Mouse (Mus musculus): Measurements from ENCODE around the gene Gm13272. TPM values are rescaled to one million over a fixed set of nuclear protein-coding genes. Genes with fewer than 3 reads are reported as not detected.
A peak's percentile ranks its signal among the peaks of the same experiment; 100 is the strongest.
"Not testable (repeated sequence)": the region's sequence is repeated elsewhere in the genome, so short reads cannot be mapped to it uniquely, and the experiment has no call there.

Gene Gm13272
- polyA plus RNA-seq (2016; fragmentation: Nextera tagmentation; extraction: Ambion mirVana) = not detected in 2 replicates

GRCm38 (mm10) chr4:88779550-88779949 is at the start of gene Gm13272:
TSS of gene Gm13272 (plus strand) at chr4:88779850.
- H3K4me3 ChIP-seq; H3K27ac ChIP-seq (replicated peaks); H3K27me3 ChIP-seq (ENCODE audit: low read depth, poor library complexity, severe bottlenecking); H3K4me1 ChIP-seq; H3K9me3 ChIP-seq (replicated peaks); H3K36me3 ChIP-seq; DNase-seq (ENCODE audit: low spot score): not testable (repeated sequence)
- no CpG with 5 or more reads among the region's 29 CpGs for WGBS

DNA sequence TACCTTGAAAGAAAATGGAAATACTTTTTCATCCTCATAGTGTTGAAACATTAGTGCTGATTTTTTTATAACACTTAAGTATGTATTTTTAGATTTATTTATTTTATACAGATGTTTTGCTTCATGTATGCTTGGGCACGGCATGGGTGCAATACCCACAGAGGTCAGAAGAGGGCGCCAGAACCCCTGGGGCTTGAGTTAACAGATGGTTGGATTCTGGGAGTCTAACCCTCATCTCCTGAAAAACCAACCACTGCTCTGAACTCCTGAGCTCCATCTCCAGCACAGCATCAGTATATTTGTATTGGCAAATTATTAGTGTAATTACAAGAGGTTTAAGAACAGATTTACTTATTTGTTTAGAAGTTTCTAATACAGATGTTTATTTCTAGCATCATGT is 41.2 kb upstream of the Gm13272 start:
- no peaks in the 10 kb centered on the region for H3K36me3 ChIP-seq
- no peak overlapping the region for H3K4me3 ChIP-seq
- no peak overlapping the region for H3K27ac ChIP-seq (replicated peaks)
- 5% methylated on average over 2 of the region's 2 CpGs for WGBS
- no peaks in the 10 kb centered on the region for H3K27me3 ChIP-seq (ENCODE audit: low read depth, poor library complexity, severe bottlenecking)
- H3K4me1 ChIP-seq = no peaks in the 10 kb centered on the region
- DNase-seq (ENCODE audit: low spot score) = peak; percentile 74
- no peaks in the 10 kb centered on the region for H3K9me3 ChIP-seq (replicated peaks)

- Histone ChIP-seq H3K4me3 (no peak overlapping the region), H3K4me1 (no peaks in the 10 kb centered on the region), H3K27ac (replicated peaks) (no peak overlapping the region), H3K9me3 (replicated peaks) (no peaks in the 10 kb centered on the region), H3K27me3 (ENCODE audit: low read depth, poor library complexity, severe bottlenecking) (no peaks in the 10 kb centered on the region), H3K36me3 (no peaks in the 10 kb centered on the region)
- 89% methylated on average over 6 of the region's 6 CpGs for WGBS
- DNase-seq (ENCODE audit: low spot score) = no peak
Observed at GRCm38 (mm10) chr4:88739036-88739435, 40.6 kb upstream of the Gm13272 start.

DNA sequence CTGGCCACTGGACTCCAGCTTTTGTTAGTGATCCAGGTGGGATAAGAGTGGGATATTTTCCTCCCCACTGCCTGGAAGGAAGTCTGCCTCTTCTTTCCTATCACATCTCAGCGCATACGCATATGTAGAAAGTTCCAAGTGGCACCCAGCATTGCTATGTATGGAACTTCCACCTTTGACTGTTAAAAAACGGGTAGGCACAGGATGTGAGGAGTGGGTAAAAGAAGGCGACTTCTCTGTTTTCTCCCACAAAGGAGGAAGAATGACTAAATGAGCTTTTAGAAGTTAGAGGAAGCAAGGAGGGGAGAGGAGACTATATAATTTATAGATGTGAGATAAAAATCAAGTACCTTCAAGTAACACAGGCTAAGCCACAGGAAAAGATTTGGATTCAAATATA is 38.2 kb upstream of the Gm13272 start:
- DNase-seq (ENCODE audit: low spot score) = no peak
- Histone ChIP-seq H3K4me3 (no peak overlapping the region), H3K9me3 (replicated peaks) (no peaks in the 10 kb centered on the region), H3K4me1 (peaks cover 8% of the 10 kb centered on the region), H3K36me3 (no peaks in the 10 kb centered on the region), H3K27me3 (ENCODE audit: low read depth, poor library complexity, severe bottlenecking) (no peaks in the 10 kb centered on the region), H3K27ac (replicated peaks) (no peak overlapping the region)
- 90% methylated on average over 4 of the region's 4 CpGs for WGBS

DNA sequence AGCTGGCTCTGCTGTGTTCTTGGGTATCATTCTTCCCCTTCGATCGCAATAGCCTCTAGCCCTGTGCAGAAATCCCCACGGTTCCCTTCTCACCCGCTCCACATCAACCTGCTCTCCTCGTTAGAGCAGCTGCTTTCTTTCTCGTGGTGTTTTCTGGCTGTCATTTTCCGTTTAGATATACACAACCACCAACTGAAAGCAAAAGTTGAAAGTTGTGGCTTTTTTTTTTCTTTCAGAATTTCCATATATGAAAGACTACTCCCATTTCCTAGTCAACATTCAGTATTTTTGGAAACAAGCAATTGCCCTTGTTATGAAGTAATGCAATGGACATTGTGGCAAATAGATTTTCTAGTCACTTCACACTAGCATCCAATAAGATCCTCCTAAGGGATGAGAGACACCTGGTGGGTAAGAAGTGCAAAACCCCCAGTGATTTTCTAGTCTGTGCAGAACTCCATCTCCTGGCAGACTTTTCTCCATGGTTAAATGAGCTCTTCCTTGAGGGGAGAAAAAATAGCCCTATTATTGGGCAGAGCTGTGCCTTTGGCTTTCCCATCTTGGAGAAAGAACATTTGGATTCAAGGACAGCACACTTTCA is 36.8 kb upstream of the Gm13272 start:
- DNase-seq (ENCODE audit: low spot score) = no peak
- peaks cover 8% of the 10 kb centered on the region for H3K4me1 ChIP-seq
- H3K27ac ChIP-seq (replicated peaks) = no peak overlapping the region
- no peaks in the 10 kb centered on the region for H3K9me3 ChIP-seq (replicated peaks)
- H3K4me3 ChIP-seq = no peak overlapping the region
- H3K27me3 ChIP-seq (ENCODE audit: low read depth, poor library complexity, severe bottlenecking) = no peaks in the 10 kb centered on the region
- no peaks in the 10 kb centered on the region for H3K36me3 ChIP-seq
- 82% methylated on average over 7 of the region's 7 CpGs for WGBS

GRCm38 (mm10) chr4:88744207-88744606 is 35.4 kb upstream of the Gm13272 start:
- no peak overlapping the region for H3K4me3 ChIP-seq
- DNase-seq (ENCODE audit: low spot score) = no peak
- WGBS = 85% methylated on average over 3 of the region's 3 CpGs

GRCm38 (mm10) chr4:88749926-88750325 is 29.7 kb upstream of the Gm13272 start:
- 68% methylated on average over 6 of the region's 6 CpGs for WGBS
- Histone ChIP-seq H3K4me3 (no peak overlapping the region), H3K27me3 (ENCODE audit: low read depth, poor library complexity, severe bottlenecking) (no peaks in the 10 kb centered on the region), H3K9me3 (replicated peaks) (no peaks in the 10 kb centered on the region), H3K27ac (replicated peaks) (no peak overlapping the region), H3K4me1 (peaks cover 8% of the 10 kb centered on the region), H3K36me3 (no peaks in the 10 kb centered on the region)
- no peak for DNase-seq (ENCODE audit: low spot score)

More at GRCm38 (mm10) chr4:88744207-88744606, 35.4 kb upstream of the Gm13272 start:
- Histone ChIP-seq H3K36me3 (no peaks in the 10 kb centered on the region), H3K4me1 (peaks cover 8% of the 10 kb centered on the region), H3K27me3 (ENCODE audit: low read depth, poor library complexity, severe bottlenecking) (no peaks in the 10 kb centered on the region), H3K27ac (replicated peaks) (no peak overlapping the region), H3K9me3 (replicated peaks) (no peaks in the 10 kb centered on the region)

GRCm38 (mm10) chr4:88754818-88755340 is 24.8 kb upstream of the Gm13272 start, which contains the start of gene Gm13271:
TSS of gene Gm13271 (plus strand) at chr4:88754868.
- not testable (repeated sequence) for H3K4me3 ChIP-seq; H3K27ac ChIP-seq (replicated peaks); H3K9me3 ChIP-seq (replicated peaks); H3K27me3 ChIP-seq (ENCODE audit: low read depth, poor library complexity, severe bottlenecking); DNase-seq (ENCODE audit: low spot score); H3K36me3 ChIP-seq
- peaks cover 11% of the 10 kb centered on the region for H3K4me1 ChIP-seq
- WGBS = 70% methylated on average over 15 of the region's 15 CpGs

DNA sequence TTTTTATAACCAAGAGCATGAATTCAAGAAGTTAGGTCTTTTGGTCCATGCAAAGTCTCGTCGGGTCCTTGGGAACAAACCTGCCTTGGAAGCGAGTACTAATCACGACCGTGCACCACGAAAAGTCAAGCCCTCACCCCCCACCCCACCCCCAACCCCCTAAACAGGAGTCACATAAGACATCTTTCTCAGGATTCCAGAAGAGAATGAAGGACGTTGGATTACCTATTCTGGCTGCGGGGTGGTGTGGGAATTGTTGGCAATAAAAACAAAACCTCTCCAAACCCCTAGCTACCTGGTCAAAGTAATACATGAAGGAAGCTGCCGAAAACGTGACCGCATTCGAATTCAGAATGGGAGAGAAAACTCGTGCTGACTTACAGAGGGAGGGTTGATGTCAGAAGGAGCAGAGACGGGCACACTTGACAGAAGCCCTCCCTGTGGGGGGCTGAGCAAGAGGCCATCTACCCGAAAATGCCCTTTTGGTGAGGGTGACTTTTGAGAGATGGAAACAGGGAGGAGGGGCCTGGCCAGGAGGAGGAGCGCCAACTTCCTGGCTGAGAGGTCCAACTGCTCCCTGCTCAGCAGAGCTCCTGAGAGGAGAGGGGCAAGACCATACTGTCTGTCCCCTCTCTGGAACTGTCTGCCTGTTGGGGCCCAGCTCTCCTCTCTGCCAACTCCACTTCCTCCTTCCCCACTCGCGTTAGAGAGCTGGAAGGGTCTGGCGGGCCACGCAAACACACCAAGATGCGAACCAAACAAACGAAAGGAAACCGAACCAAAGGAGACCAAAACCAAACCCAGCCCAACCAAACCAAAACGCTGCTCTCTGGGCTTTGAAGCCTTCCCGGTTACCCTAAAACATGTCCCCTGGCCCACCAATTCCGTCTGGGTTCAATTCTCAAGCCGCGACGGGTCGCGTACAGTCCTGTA is 22.8 kb upstream of the Gm13272 start:
- Histone ChIP-seq H3K4me1 (peaks cover 13% of the 10 kb centered on the region), H3K27ac (replicated peaks) (peak overlapping the region; percentile 86), H3K4me3 (peak overlapping the region; percentile 63)
- H3K27me3 ChIP-seq (ENCODE audit: low read depth, poor library complexity, severe bottlenecking); H3K9me3 ChIP-seq (replicated peaks); H3K36me3 ChIP-seq: not testable (repeated sequence)
- peak; percentile 50 for DNase-seq (ENCODE audit: low spot score)
- WGBS = 13% methylated on average over 29 of the region's 31 CpGs

GRCm38 (mm10) chr4:88757628-88758031 is 22.0 kb upstream of the Gm13272 start:
- WGBS = under 1% methylated on average over 21 of the region's 21 CpGs
- not testable (repeated sequence) for H3K9me3 ChIP-seq (replicated peaks)

GRCm38 (mm10) chr4:88758751-88759150 is 20.9 kb upstream of the Gm13272 start:
- not testable (repeated sequence) for H3K4me3 ChIP-seq; H3K27ac ChIP-seq (replicated peaks); H3K36me3 ChIP-seq; DNase-seq (ENCODE audit: low spot score); H3K27me3 ChIP-seq (ENCODE audit: low read depth, poor library complexity, severe bottlenecking); H3K9me3 ChIP-seq (replicated peaks)
- 91% methylated on average over 9 of the region's 9 CpGs for WGBS
- peaks cover 17% of the 10 kb centered on the region for H3K4me1 ChIP-seq

More at GRCm38 (mm10) chr4:88757628-88758031, 22.0 kb upstream of the Gm13272 start:
- H3K27ac ChIP-seq (replicated peaks) = peak overlapping the region; percentile 86
- not testable (repeated sequence) for H3K27me3 ChIP-seq (ENCODE audit: low read depth, poor library complexity, severe bottlenecking); H3K36me3 ChIP-seq
- peak; percentile 87 for DNase-seq (ENCODE audit: low spot score)
- H3K4me1 ChIP-seq = peaks cover 14% of the 10 kb centered on the region
- peak overlapping the region; percentile 63 for H3K4me3 ChIP-seq

- 25% methylated on average over 10 of the region's 14 CpGs for WGBS
- DNase-seq (ENCODE audit: low spot score); H3K27me3 ChIP-seq (ENCODE audit: low read depth, poor library complexity, severe bottlenecking); H3K27ac ChIP-seq (replicated peaks); H3K9me3 ChIP-seq (replicated peaks); H3K36me3 ChIP-seq: not testable (repeated sequence)
- H3K4me3 ChIP-seq = peak within 1 kb of the TSS; percentile 44
- peaks cover 17% of the 10 kb centered on the region for H3K4me1 ChIP-seq
Observed at GRCm38 (mm10) chr4:88759610-88760268, 19.9 kb upstream of the Gm13272 start, which contains the start of gene Gm13283. TSS of gene Gm13283 (plus strand) at chr4:88760119.

Data from midbrain, embryonic 10.5 days (tissue).